Mouse (Mus musculus): ENCODE data around the gene Ahnak.

GRCm38 (mm10) chr19:9034480-9034879 is 45.4 kb downstream of the Ahnak start:
- no peak for TF ChIP-seq CTCF (IDR thresholded peaks at IDR 0.05; ENCODE audit: control insufficient read depth, insufficient read depth, insufficient read length)
- no peak for TF ChIP-seq FOSL1 (IDR thresholded peaks at IDR 0.05; ENCODE audit: insufficient read depth, low read length, poor library complexity, severe bottlenecking)
- no peak for TF ChIP-seq MAX (IDR thresholded peaks at IDR 0.05)
- TF ChIP-seq MYOD1 (IDR thresholded peaks at IDR 0.05; ENCODE audit: control insufficient read depth, insufficient read length, low read depth): no peak
- no peak for TF ChIP-seq USF1 (IDR thresholded peaks at IDR 0.05; ENCODE audit: low read depth)
- TF ChIP-seq MYOG (IDR thresholded peaks at IDR 0.05; ENCODE audit: control insufficient read depth, extremely low read depth, insufficient read length): no peak
- TF ChIP-seq CEBPB (IDR thresholded peaks at IDR 0.05; ENCODE audit: low read depth): no peak

All from C2C12 (cell line).